Mouse (Mus musculus) heart, postnatal 25 days (tissue): Measurements from ENCODE around the gene Irf2. TPM values are rescaled to one million over a fixed set of nuclear protein-coding genes. Genes with fewer than 3 reads are reported as not detected.
A peak's percentile ranks its signal among the peaks of the same experiment; 100 is the strongest.

Experiments
- DNase-seq: peaks from one replicate; pipeline ENCODE4 v3.0.0; 2022; ENCODE audit warnings: low spot score
- intact Hi-C: fragments of 180-260 bp; cut with DNase I; formaldehyde crosslinking; loops from one replicate; pipeline ENCODE4 v1.15.1; 2025
- total RNA-seq, 2 experiments: library from RNA; stranded (reverse); gene quantifications; 2 replicates each; pipeline ENCODE4 v1.2.3; 2021

Gene Irf2
- total RNA-seq, 2 experiments from 2014 or later: 40.4 to 45.4 TPM

- intact Hi-C loops: no loop called here
Observed at GRCm38 (mm10) chr8:46789091-46789881, 49.8 kb downstream of the Irf2 start.

GRCm38 (mm10) chr8:46791664-46792371, 52.3 kb downstream of the Irf2 start:
- DNase-seq: no peak
- intact Hi-C loops: loop anchor here (5.0 kb wide), 1 partner anchor 50 kb away; no protein-coding TSS in a partner anchor

More at GRCm38 (mm10) chr8:46789091-46789881, 49.8 kb downstream of the Irf2 start:
- DNase-seq: no peak

GRCm38 (mm10) chr8:46792653-46793052, 53.1 kb downstream of the Irf2 start:
- intact Hi-C loops: loop anchor here (5.0 kb wide), 1 partner anchor 50 kb away; no protein-coding TSS in a partner anchor
- DNase-seq: no peak

- no peak for DNase-seq
- intact Hi-C loops: loop anchor here (5.0 kb wide), 1 partner anchor 51 kb away; no protein-coding TSS in a partner anchor
Observed at GRCm38 (mm10) chr8:46793248-46793647, 53.7 kb downstream of the Irf2 start.

GRCm38 (mm10) chr8:46794317-46794716, 54.8 kb downstream of the Irf2 start:
- intact Hi-C loops: loop anchor here (5.0 kb wide), 1 partner anchor 52 kb away; no protein-coding TSS in a partner anchor
- DNase-seq: no peak

GRCm38 (mm10) chr8:46799212-46799611, 59.7 kb downstream of the Irf2 start:
- intact Hi-C loops: no loop called here
- no peak for DNase-seq

- DNase-seq: no peak
- intact Hi-C loops: no loop called here
Observed at GRCm38 (mm10) chr8:46799706-46800105, 60.2 kb downstream of the Irf2 start.

- intact Hi-C loops: no loop called here
Observed at GRCm38 (mm10) chr8:46801153-46801684, 61.7 kb downstream of the Irf2 start.

GRCm38 (mm10) chr8:46802009-46802408, 62.5 kb downstream of the Irf2 start:
- DNase-seq: no peak
- intact Hi-C loops: no loop called here

More at GRCm38 (mm10) chr8:46801153-46801684, 61.7 kb downstream of the Irf2 start:
- no peak for DNase-seq

- intact Hi-C loops: no loop called here
- DNase-seq: no peak
Observed at GRCm38 (mm10) chr8:46804721-46805120, 65.2 kb downstream of the Irf2 start.

- DNase-seq: peak; percentile 36
- intact Hi-C loops: no loop called here
Observed at GRCm38 (mm10) chr8:46811021-46811622, 71.6 kb downstream of the Irf2 start.

- intact Hi-C loops: no loop called here
- DNase-seq: no peak
Observed at GRCm38 (mm10) chr8:46811944-46812343, 72.4 kb downstream of the Irf2 start.

GRCm38 (mm10) chr8:46812966-46813365, 73.4 kb downstream of the Irf2 start:
- intact Hi-C loops: no loop called here
- no peak for DNase-seq

GRCm38 (mm10) chr8:46818106-46818989, 78.8 kb downstream of the Irf2 start:
- DNase-seq: no peak
- intact Hi-C loops: no loop called here

GRCm38 (mm10) chr8:46818990-46819288, 79.4 kb downstream of the Irf2 start:
- intact Hi-C loops: no loop called here
- DNase-seq: no peak

GRCm38 (mm10) chr8:46828734-46829413, 89.3 kb downstream of the Irf2 start:
- intact Hi-C loops: no loop called here
- no peak for DNase-seq

GRCm38 (mm10) chr8:46829414-46830111, 90.0 kb downstream of the Irf2 start:
- no peak for DNase-seq
- intact Hi-C loops: no loop called here

- no peak for DNase-seq
- intact Hi-C loops: no loop called here
Observed at GRCm38 (mm10) chr8:46830112-46830855, 90.8 kb downstream of the Irf2 start.
